Mouse (Mus musculus) heart, postnatal 0 days (tissue): ENCODE data around the gene Gm45713.

ENCODE experiments used
- CTCF ChIP-seq: IDR thresholded peaks from 2 replicates; pipeline ENCODE4 v1.5.1; 2016; ENCODE audit warnings: antibody characterized with exemption, control low read depth, low read depth
- EP300 ChIP-seq: IDR thresholded peaks from 2 replicates; pipeline ENCODE4 v1.6.1; 2016; ENCODE audit warnings: antibody characterized with exemption, low read depth

GRCm38 (mm10) chr7:45112529-45112928, 23.5 kb downstream of the Gm45713 start:
- no peak for TF ChIP-seq CTCF
- no peak for TF ChIP-seq EP300
